Mouse (Mus musculus): ENCODE measurements around the gene Lamb3. TPM values are rescaled to one million over a fixed set of nuclear protein-coding genes. Genes with fewer than 3 reads are reported as not detected.

Lamb3 gene
- total RNA-seq, 2 experiments from 2014 or later, result 2.1 to 3.2 TPM

GRCm38 (mm10) chr1:193342198-193342946 is 134.9 kb downstream of the Lamb3 start:
- peak; percentile 78 for DNase-seq

- DNase-seq, result no peak
These were observed 136.4 kb downstream of the Lamb3 start for GRCm38 (mm10) chr1:193343853-193344252.

- no peak for DNase-seq
These were observed 137.5 kb downstream of the Lamb3 start for GRCm38 (mm10) chr1:193344976-193345375.

- no peak for DNase-seq
These were observed 139.4 kb downstream of the Lamb3 start for GRCm38 (mm10) chr1:193346908-193347307.

GRCm38 (mm10) chr1:193348261-193348962 is 140.9 kb downstream of the Lamb3 start:
- DNase-seq, result no peak

GRCm38 (mm10) chr1:193349702-193350545 is 142.4 kb downstream of the Lamb3 start:
- DNase-seq, result no peak

- DNase-seq, result no peak
These were observed 143.0 kb downstream of the Lamb3 start for GRCm38 (mm10) chr1:193350546-193350801.

- peak; percentile 39 for DNase-seq
These were observed 144.1 kb downstream of the Lamb3 start for GRCm38 (mm10) chr1:193351583-193351982.

GRCm38 (mm10) chr1:193359199-193359598 is 151.7 kb downstream of the Lamb3 start:
- DNase-seq, result no peak

GRCm38 (mm10) chr1:193361181-193361580 is 153.7 kb downstream of the Lamb3 start:
- DNase-seq, result no peak

- no peak for DNase-seq
These were observed 154.6 kb downstream of the Lamb3 start for GRCm38 (mm10) chr1:193362078-193362477.

GRCm38 (mm10) chr1:193363801-193364231 is 156.3 kb downstream of the Lamb3 start:
- DNase-seq, result peak; percentile 59

GRCm38 (mm10) chr1:193368055-193368454 is 160.6 kb downstream of the Lamb3 start:
- no peak for DNase-seq

- DNase-seq, result no peak
These were observed 161.6 kb downstream of the Lamb3 start for GRCm38 (mm10) chr1:193369091-193369490.

GRCm38 (mm10) chr1:193370096-193370495 is 162.6 kb downstream of the Lamb3 start, which contains the start of gene Camk1g:
Gene Camk1g (minus strand): TSS chr1:193370298.
- no peak for DNase-seq

GRCm38 (mm10) chr1:193373906-193374413 is 166.5 kb downstream of the Lamb3 start:
- DNase-seq, result no peak

GRCm38 (mm10) chr1:193376478-193377134 is 169.1 kb downstream of the Lamb3 start:
- DNase-seq, result peak; percentile 52

GRCm38 (mm10) chr1:193379634-193380033 is 172.1 kb downstream of the Lamb3 start:
- no peak for DNase-seq

GRCm38 (mm10) chr1:193380877-193381276 is 173.4 kb downstream of the Lamb3 start:
- no peak for DNase-seq

- no peak for DNase-seq
These were observed 174.3 kb downstream of the Lamb3 start for GRCm38 (mm10) chr1:193381597-193382404.

GRCm38 (mm10) chr1:193382435-193382834 is 174.9 kb downstream of the Lamb3 start:
- DNase-seq, result no peak
